Mouse (Mus musculus) heart, embryonic 11.5 days (tissue): ENCODE measurements around the gene Tagln2. TPM values are rescaled to one million over a fixed set of nuclear protein-coding genes. Genes with fewer than 3 reads are reported as not detected.

Experiments used
- ATAC-seq: fragments of 200-750 bp; cut with Nextera tagmentation; replicated peaks from 2 replicates; pipeline ENCODE4 v1.8.0; 2017; ENCODE audit warnings: moderate library complexity; ENCODE audit not compliant: insufficient number of reproducible peaks, low FRiP score, low TSS enrichment
- H3K27ac ChIP-seq: fragments of 300-500 bp; sonication (generic); 2 replicates; pipeline ENCODE4 v1.5.1; 2014; ENCODE audit warnings: mild to moderate bottlenecking, low read depth, low read length
- H3K27me3 ChIP-seq: fragments of 300-500 bp; sonication (generic); 2 replicates; pipeline ENCODE4 v1.6.1; 2014; ENCODE audit warnings: mild to moderate bottlenecking, low read length, mixed read lengths; ENCODE audit not compliant: control insufficient read depth, insufficient read depth
- H3K36me3 ChIP-seq: fragments of 300-500 bp; sonication (generic); 2 replicates; pipeline ENCODE4 v1.6.1; 2014; ENCODE audit warnings: mild to moderate bottlenecking, low read length, moderate library complexity, mixed read lengths; ENCODE audit not compliant: control insufficient read depth, insufficient read depth
- H3K4me1 ChIP-seq: fragments of 300-500 bp; sonication (generic); 2 replicates; pipeline ENCODE4 v1.6.1; 2014; ENCODE audit warnings: low read length; ENCODE audit not compliant: control insufficient read depth, insufficient read depth
- H3K4me2 ChIP-seq: fragments of 300-500 bp; sonication (generic); 2 replicates; pipeline ENCODE4 v1.6.1; 2014; ENCODE audit warnings: mild to moderate bottlenecking, moderate library complexity
- H3K4me3 ChIP-seq: fragments of 300-500 bp; sonication (generic); 2 replicates; pipeline ENCODE4 v1.5.1; 2014; ENCODE audit warnings: low read depth, low read length
- H3K9ac ChIP-seq: fragments of 300-500 bp; sonication (generic); 2 replicates; pipeline ENCODE4 v1.6.1; 2014; ENCODE audit warnings: mild to moderate bottlenecking, low read depth, low read length, moderate library complexity
- H3K9me3 ChIP-seq: fragments of 300-500 bp; sonication (generic); replicated peaks from 2 replicates; pipeline ENCODE4 v1.6.1; 2016; ENCODE audit warnings: low read length; ENCODE audit not compliant: control insufficient read depth
- WGBS: fragments of 180-500 bp; shearing (Covaris S2); extraction: QIAGEN DNeasy Blood & Tissue Kit; methylation state at CpG from one replicate; pipeline ENCODE4 v1.1.7; 2014; ENCODE audit not compliant: insufficient replicate concordance; 5-methylcytosine and 5-hydroxymethylcytosine counted together
- polyA plus RNA-seq: library from polyadenylated mRNA; unstranded; fragments of >200 nt; fragmentation: Nextera tagmentation; extraction: Ambion mirVana; gene quantifications from 2 replicates; pipeline ENCODE4 v1.2.1, GENCODE M21; 2014

Gene Tagln2
- polyA plus RNA-seq, 1 experiment from 2014 or later = 248 TPM

DNA sequence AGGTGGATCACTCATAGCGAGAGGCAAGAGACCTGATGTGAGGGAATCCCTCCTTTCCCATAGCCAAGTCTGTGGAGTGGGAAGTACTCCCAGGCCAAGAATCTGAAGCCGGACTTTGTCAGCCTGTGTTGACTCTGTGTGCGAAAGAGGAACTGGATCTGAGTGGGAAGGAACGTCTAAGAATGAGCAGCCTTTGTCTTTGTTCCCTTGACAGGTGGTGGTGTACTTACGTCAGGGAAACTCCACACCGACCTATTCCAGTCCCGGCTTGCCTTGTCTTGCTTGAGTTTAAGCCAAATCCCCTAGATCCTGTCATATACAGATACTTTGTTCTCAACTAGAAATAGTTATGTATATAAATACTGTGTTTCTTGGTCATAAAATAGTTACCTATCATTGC lies 22.7 kb downstream of the Tagln2 start:
- 63% methylated on average over 7 of the region's 7 CpGs for WGBS
- H3K4me2 ChIP-seq = no peak overlapping the region
- H3K4me3 ChIP-seq = no peak overlapping the region
- H3K9me3 ChIP-seq = peaks cover 1% of the 10 kb centered on the region
- H3K27ac ChIP-seq = no peak overlapping the region
- no peak for ATAC-seq
- no peak overlapping the region for H3K9ac ChIP-seq
- no peaks in the 10 kb centered on the region; the same call in 1 of the 2 replicates for H3K27me3 ChIP-seq
- peaks cover 6% of the 10 kb centered on the region; the same call in 1 of the 2 replicates for H3K4me1 ChIP-seq
- H3K36me3 ChIP-seq = no peaks in the 10 kb centered on the region

DNA sequence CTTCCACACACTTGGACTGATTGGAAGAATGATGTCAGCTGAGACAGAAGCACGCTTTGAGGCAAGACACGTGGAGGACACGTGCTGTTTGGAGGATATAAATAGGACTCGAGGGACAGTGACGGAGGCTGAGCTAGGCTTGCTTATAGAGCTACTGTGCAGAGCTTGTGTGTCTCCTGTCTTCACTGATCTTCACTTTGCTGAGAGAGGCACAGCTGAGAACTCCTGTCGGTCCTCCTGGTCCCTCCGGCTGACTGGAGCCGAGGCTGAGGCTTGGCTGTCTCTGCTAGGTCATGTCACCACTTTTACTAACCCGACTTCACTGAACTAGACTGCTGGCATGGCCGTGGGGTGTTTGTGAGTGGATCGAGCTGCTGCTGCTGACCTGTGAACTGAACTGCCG lies 23.9 kb downstream of the Tagln2 start:
- Histone ChIP-seq H3K27ac (no peak overlapping the region), H3K9me3 (no peaks in the 10 kb centered on the region), H3K27me3 (no peaks in the 10 kb centered on the region; the same call in 1 of the 2 replicates), H3K4me3 (no peak overlapping the region), H3K4me2 (no peak overlapping the region), H3K9ac (no peak overlapping the region), H3K36me3 (no peaks in the 10 kb centered on the region), H3K4me1 (peaks cover 6% of the 10 kb centered on the region; the same call in 1 of the 2 replicates)
- WGBS = 46% methylated on average over 12 of the region's 12 CpGs
- ATAC-seq = no peak

DNA sequence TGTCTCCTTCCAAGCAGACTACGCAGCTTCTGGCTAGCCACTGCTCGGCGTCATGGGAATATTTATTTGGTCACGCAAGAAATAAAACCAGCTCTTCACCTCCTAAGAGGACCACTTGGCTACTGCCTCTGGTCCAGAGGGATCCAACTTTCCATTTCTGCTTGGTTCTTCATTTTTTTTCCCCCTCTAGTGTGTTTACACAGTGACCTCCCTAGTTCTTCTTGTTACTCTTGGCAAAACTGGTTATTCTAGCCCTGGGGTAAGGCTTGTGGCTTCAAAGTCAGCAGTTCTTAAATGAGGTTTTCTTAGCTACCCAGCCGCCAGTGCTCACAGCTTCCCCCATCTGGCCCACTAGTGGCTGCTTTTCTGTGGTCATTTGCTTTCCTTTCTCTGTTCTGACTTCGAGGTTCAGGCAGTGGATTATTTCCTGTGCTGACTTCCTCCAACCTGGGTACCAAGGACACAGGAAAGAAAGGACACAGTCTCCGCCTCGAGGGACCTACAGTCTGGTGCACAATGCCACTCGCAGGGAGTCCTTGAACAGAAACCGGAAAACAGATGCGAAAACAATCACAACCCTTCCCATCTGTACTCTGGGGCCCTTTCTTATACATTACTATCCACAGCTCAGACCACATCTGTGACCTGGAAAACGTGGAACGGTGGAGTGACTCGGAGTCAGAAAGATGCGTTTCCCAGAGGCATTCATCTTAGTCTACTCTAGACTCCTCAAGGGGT lies 25.3 kb downstream of the Tagln2 start:
- 47% methylated on average over 15 of the region's 15 CpGs for WGBS
- Histone ChIP-seq H3K4me3 (no peak overlapping the region), H3K4me1 (peaks cover 3% of the 10 kb centered on the region; the same call in 1 of the 2 replicates), H3K4me2 (no peak overlapping the region; the same call in 1 of the 2 replicates), H3K9ac (no peak overlapping the region), H3K27ac (peak overlapping the region; percentile 88), H3K27me3 (no peaks in the 10 kb centered on the region; the same call in none of the 2 replicates), H3K9me3 (no peaks in the 10 kb centered on the region), H3K36me3 (no peaks in the 10 kb centered on the region)
- ATAC-seq = peak; percentile 41; the same call in 1 of the 2 replicates

DNA sequence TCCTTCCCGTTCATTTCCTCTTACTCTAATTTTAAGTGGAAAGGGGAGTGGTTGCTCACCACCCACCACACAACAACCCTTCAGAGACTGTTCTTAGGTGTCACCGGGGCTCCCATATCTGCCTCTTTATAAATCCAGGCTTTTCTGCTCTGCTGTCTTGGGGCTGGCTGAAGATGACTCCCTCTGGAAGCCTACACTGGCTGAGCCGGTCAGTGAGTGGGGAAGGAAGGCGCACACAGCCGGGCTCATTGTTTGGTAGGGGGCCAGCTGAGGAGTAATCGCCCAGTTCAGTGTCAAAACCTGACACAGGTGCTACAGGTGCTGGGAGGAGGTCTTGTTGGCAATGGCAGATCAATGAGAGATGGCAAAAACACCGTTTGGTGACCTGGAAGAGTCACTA lies 26.1 kb downstream of the Tagln2 start:
- Histone ChIP-seq H3K36me3 (no peaks in the 10 kb centered on the region), H3K4me1 (peaks cover 8% of the 10 kb centered on the region; the same call in 1 of the 2 replicates), H3K4me2 (peak overlapping the region; percentile 53), H3K9ac (no peak overlapping the region), H3K27ac (peak overlapping the region; percentile 88), H3K9me3 (no peaks in the 10 kb centered on the region), H3K4me3 (no peak overlapping the region; the same call in 1 of the 2 replicates), H3K27me3 (no peaks in the 10 kb centered on the region; the same call in none of the 2 replicates)
- WGBS = 50% methylated on average over 7 of the region's 7 CpGs
- ATAC-seq = no peak

DNA sequence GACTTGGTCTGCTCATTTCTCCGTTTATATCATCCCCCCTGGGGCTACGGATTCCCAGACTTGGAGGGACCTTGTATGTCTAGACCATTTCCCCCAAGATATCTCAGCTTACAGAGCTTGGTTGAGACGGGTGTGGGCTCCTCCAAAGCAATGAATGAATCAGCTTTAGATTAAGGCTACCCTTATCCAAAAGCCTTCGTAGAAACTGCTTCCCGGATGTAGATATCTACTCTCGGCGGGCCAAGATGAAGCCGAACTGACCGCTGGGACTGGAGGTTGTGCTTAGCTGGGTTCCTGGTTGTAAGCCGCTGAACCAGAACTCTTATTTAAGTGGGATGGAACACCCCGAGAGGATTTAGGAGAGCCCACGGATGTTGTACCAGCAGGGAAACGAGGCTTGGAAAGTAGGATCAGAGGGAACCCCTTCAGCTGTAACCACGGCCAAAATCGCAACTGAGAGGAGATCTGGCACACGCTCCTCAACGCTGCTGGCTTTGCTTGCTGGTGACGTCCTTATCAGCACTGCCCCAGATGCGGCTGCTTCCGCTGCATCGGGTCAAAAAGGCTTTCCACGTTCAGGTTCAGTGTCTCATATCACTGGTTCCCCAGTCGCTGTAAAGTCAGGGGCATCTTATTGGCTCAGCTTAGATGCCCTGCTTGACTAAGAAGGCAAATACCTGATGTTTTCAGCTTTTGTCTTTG lies 26.7 kb downstream of the Tagln2 start:
- peak overlapping the region; percentile 39; the same call in 1 of the 2 replicates for H3K9ac ChIP-seq
- H3K4me1 ChIP-seq = peaks cover 8% of the 10 kb centered on the region; the same call in 1 of the 2 replicates

DNA sequence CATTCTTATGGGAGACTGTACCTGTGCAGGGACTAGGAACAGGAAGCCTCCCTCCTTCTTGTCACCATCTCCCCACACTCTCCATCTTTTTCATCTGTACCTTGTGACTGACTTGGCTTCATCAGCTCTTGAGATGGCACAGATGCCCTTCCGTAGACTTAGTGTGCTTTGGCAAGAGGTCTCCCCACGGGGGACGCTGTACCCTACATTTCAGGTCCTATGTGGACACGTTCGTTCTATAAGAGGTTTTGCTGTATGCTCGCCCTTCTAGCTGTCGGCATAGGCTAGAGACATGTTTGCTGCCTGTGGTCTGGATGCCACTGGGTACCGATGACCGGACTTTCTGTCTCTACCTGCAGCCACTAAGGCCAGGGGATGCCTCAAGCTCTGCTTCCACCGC lies 27.6 kb downstream of the Tagln2 start:
- peak overlapping the region; percentile 88 for H3K27ac ChIP-seq
- no peak overlapping the region for H3K4me3 ChIP-seq
- H3K9ac ChIP-seq = no peak overlapping the region
- no peaks in the 10 kb centered on the region for H3K36me3 ChIP-seq
- peaks cover 13% of the 10 kb centered on the region; the same call in 1 of the 2 replicates for H3K4me1 ChIP-seq
- peaks cover 5% of the 10 kb centered on the region for H3K27me3 ChIP-seq
- peak overlapping the region; percentile 53; the same call in 1 of the 2 replicates for H3K4me2 ChIP-seq
- H3K9me3 ChIP-seq = no peaks in the 10 kb centered on the region
- WGBS = 88% methylated on average over 10 of the region's 10 CpGs
- ATAC-seq = no peak

More for the DNA sequence above, 26.7 kb downstream of the Tagln2 start:
- Histone ChIP-seq H3K9me3 (no peaks in the 10 kb centered on the region), H3K36me3 (no peaks in the 10 kb centered on the region), H3K4me3 (peak overlapping the region; percentile 19; the same call in 1 of the 2 replicates), H3K27ac (peak overlapping the region; percentile 88), H3K27me3 (no peaks in the 10 kb centered on the region; the same call in none of the 2 replicates), H3K4me2 (peak overlapping the region; percentile 53)
- 26% methylated on average over 23 of the region's 23 CpGs for WGBS
- ATAC-seq = peak; percentile 50

DNA sequence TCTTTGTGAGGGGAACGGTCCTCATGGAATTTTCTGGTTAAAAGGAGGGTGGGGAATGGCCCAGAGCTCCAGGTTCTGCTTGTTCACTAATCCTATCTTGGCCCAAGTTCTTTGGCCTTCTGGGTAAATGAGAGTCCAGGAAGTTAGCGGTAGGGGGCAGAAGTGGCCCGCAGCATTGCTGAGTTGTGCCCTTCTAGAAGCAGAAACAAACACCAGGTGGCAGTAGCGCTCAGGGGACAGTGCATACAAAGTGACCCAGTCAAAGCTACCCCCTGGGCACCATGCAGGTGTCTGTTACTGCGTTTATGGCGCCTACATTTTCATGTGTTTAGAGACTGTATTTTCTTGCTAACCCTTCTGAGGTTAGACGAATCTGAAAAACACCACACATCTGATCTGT lies 28.9 kb downstream of the Tagln2 start:
- no peak overlapping the region for H3K4me2 ChIP-seq
- no peak overlapping the region for H3K9ac ChIP-seq
- H3K9me3 ChIP-seq = no peaks in the 10 kb centered on the region
- H3K36me3 ChIP-seq = no peaks in the 10 kb centered on the region
- no peak overlapping the region for H3K27ac ChIP-seq
- ATAC-seq = no peak
- WGBS = 11% methylated on average over 7 of the region's 7 CpGs
- H3K4me1 ChIP-seq = peaks cover 13% of the 10 kb centered on the region; the same call in 1 of the 2 replicates
- H3K27me3 ChIP-seq = peaks cover 5% of the 10 kb centered on the region
- no peak overlapping the region for H3K4me3 ChIP-seq

DNA sequence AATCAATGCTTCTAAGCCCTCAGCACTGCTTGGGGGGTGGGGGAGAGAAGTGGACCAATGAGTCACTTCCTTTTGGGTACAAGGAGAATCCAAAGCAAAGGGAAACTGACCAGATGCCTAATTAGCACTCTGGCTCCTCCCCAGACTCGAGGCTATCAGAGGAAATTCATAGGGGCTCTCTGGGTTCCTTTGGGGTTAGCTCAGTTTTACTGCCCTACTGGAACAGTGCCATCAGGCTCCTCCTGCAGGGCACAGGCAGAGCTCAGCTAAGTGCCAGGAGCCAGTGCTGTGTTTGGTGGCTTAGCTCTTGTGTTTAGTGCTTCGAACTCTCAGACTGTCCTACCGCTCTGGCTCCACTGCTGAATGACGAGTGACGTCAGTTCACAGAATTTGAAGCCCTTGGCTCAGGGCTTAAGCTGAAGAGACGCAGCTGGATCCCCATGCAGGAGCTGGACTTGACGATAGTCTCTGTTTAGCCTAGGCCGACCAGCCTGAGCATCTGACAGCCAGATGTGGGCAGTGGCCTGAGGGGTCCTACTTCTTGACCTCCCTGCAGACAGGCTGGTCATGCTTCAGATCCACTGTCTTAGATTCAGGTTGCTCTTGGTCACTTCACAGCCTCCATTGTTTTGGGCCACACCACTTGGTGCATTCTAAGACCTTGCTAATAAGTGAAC lies 30.8 kb downstream of the Tagln2 start:
- peaks cover 5% of the 10 kb centered on the region for H3K27me3 ChIP-seq
- no peak for ATAC-seq

More for the DNA sequence above, 30.8 kb downstream of the Tagln2 start:
- H3K4me3 ChIP-seq = no peak overlapping the region
- WGBS = 20% methylated on average over 8 of the region's 8 CpGs
- H3K4me2 ChIP-seq = no peak overlapping the region
- H3K9ac ChIP-seq = no peak overlapping the region
- 0 out of 2 replicates have a peak overlapping the region, but pooled peaks have one; percentile 5 for H3K27ac ChIP-seq
- peaks cover 13% of the 10 kb centered on the region; the same call in 1 of the 2 replicates for H3K4me1 ChIP-seq
- no peaks in the 10 kb centered on the region for H3K9me3 ChIP-seq
- no peaks in the 10 kb centered on the region for H3K36me3 ChIP-seq
